Mouse (Mus musculus) heart, embryonic 15.5 days (tissue): Measurements from ENCODE around the gene Ctcf. TPM values are rescaled to one million over a fixed set of nuclear protein-coding genes. Genes with fewer than 3 reads are reported as not detected.

Experiments used
- ATAC-seq: fragments of 200-750 bp; cut with Nextera tagmentation; replicated peaks from 2 replicates; pipeline ENCODE4 v1.8.0; 2017; ENCODE audit warnings: low read depth, moderate TSS enrichment; ENCODE audit not compliant: insufficient number of reproducible peaks, insufficient read depth, low FRiP score
- H3K27ac ChIP-seq: fragments of 300-500 bp; sonication (generic); 2 replicates; pipeline ENCODE4 v1.5.1; 2015; ENCODE audit warnings: mild to moderate bottlenecking, inconsistent platforms
- H3K27me3 ChIP-seq: fragments of 300-500 bp; sonication (generic); 2 replicates; pipeline ENCODE4 v1.6.1; 2015; ENCODE audit warnings: inconsistent platforms
- H3K36me3 ChIP-seq: fragments of 300-500 bp; sonication (generic); 2 replicates; pipeline ENCODE4 v1.6.1; 2015; ENCODE audit warnings: mild to moderate bottlenecking, inconsistent platforms
- H3K4me1 ChIP-seq: fragments of 300-500 bp; sonication (generic); replicated peaks from 2 replicates; pipeline ENCODE4 v1.6.1; 2015; ENCODE audit warnings: inconsistent platforms
- H3K4me2 ChIP-seq: fragments of 300-500 bp; sonication (generic); 2 replicates; pipeline ENCODE4 v1.6.1; 2015; ENCODE audit warnings: inconsistent platforms, mild to moderate bottlenecking, moderate library complexity
- H3K4me3 ChIP-seq: fragments of 300-500 bp; sonication (generic); 2 replicates; pipeline ENCODE4 v1.5.1; 2015; ENCODE audit warnings: mild to moderate bottlenecking, inconsistent platforms
- H3K9ac ChIP-seq: fragments of 300-500 bp; sonication (generic); 2 replicates; pipeline ENCODE4 v1.6.1; 2015; ENCODE audit warnings: mild to moderate bottlenecking, inconsistent platforms
- H3K9me3 ChIP-seq: fragments of 300-500 bp; sonication (generic); replicated peaks from 2 replicates; pipeline ENCODE4 v1.6.1; 2016; ENCODE audit warnings: inconsistent platforms
- WGBS: fragments of 180-500 bp; shearing (Covaris S2); methylation state at CpG from one replicate; pipeline ENCODE4 v1.1.7; 2015; ENCODE audit warnings: mixed read lengths; 5-methylcytosine and 5-hydroxymethylcytosine counted together
- polyA plus RNA-seq: library from polyadenylated mRNA; unstranded; fragments of >200 nt; fragmentation: Nextera tagmentation; extraction: Ambion mirVana; gene quantifications from 2 replicates; pipeline ENCODE4 v1.2.1, GENCODE M21; 2015

Ctcf gene
- polyA plus RNA-seq, 1 experiment from 2014 or later = 64.5 TPM

DNA sequence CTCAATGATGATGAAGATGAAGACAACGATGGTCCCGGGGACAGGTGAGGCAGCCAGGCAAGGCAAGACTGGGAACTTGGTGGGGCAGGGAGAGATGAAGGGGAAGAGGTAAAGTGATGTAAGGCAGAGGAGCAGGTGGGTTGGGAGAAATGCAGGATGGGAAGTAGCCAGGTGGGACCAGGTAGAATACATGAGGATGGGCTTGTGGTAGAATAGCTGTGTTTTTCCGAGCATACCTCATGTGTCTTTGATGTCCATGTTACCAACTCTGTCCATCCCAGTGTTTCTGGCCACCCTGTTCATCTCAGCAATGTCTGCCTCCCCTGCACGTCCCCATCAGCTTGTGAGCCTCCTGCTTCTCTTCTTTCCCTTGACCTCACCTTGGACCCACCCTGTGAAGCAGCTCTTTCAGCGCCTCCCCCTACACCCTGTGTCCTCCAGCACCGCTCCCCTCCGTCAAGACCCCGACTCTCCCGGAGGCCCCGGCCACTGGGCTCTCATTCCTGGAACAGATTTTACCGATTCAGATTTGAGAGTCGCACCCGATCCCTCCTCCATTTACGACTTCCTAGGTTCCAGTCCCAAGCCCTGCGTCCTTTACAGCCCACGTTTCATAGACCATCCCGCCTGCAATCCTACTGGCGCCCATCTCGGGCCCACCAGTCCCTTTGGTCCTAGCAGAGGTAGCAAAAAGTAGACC, 17.3 kb upstream of the Ctcf start:
- Histone ChIP-seq H3K36me3 (peaks cover 75% of the 10 kb centered on the region), H3K27me3 (no peaks in the 10 kb centered on the region), H3K4me3 (no peak overlapping the region), H3K9ac (no peak overlapping the region), H3K27ac (no peak overlapping the region), H3K9me3 (no peaks in the 10 kb centered on the region), H3K4me1 (peaks cover 27% of the 10 kb centered on the region), H3K4me2 (no peak overlapping the region)
- no peak for ATAC-seq
- 90% methylated on average over 19 of the region's 19 CpGs for WGBS

DNA sequence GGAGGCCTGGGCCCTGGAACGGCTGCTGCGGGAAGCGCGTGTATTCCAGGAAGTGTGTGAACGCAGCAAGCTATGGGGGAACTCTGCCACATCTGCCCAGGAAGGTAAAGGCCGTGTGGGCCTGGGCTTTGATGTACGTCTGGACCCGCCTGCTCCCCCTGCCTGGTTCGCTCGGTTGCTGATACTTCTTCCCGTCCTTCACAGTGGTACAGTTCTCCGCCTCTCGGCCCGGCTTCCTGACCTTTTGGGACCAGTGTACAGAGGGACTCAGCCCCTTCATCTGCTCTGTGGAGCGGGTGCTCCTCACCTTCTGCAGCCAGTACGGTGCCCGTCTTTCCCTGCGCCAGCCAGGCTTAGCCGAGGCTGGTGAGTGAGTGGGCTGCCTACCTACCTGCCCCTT, 16.2 kb upstream of the Ctcf start:
- ATAC-seq = no peak
- H3K36me3 ChIP-seq = peaks cover 70% of the 10 kb centered on the region
- no peaks in the 10 kb centered on the region for H3K9me3 ChIP-seq
- H3K9ac ChIP-seq = no peak overlapping the region
- no peak overlapping the region for H3K4me2 ChIP-seq
- H3K4me3 ChIP-seq = no peak overlapping the region
- WGBS = 83% methylated on average over 19 of the region's 19 CpGs
- H3K27me3 ChIP-seq = no peaks in the 10 kb centered on the region
- no peak overlapping the region for H3K27ac ChIP-seq
- H3K4me1 ChIP-seq = peaks cover 25% of the 10 kb centered on the region

DNA sequence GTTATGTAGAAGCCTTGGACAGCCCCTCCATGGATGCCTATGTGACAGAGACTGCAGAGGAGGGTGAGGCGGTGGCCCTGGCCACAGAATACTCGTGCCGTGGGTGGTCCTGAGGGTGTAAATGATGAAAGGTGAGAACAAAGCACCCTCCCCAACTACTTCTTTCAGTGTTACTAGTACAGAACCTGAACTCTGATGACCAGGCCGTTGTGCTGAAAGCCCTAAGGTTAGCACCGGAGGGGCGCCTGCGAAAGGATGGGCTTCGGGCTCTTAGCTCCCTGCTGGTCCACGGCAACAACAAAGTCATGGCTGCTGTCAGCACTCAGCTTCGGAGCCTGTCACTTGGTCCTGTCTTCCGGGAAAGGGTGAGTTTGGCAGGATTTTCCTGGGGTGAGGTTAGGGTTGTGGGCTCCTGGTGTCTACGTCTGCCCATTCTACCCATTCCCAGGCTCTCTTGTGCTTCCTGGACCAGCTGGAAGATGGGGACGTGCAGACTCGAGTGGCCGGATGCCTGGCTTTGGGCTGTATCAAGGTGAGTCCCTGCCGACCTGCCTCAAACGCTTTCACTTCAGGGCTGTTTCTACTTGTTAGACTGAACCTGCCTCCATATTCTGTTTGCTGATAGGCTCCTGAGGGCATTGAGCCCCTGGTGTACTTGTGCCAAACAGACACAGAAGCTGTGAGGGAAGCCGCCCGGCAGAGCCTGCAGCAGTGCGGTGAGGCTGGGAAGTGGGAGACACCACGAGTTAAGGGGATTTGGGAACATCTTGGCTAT, 15.2 kb upstream of the Ctcf start:
- Histone ChIP-seq H3K27ac (peak overlapping the region; percentile 60; the same call in 1 of the 2 replicates), H3K36me3 (peaks cover 61% of the 10 kb centered on the region), H3K4me1 (peaks cover 25% of the 10 kb centered on the region), H3K9me3 (no peaks in the 10 kb centered on the region), H3K9ac (no peak overlapping the region), H3K27me3 (no peaks in the 10 kb centered on the region), H3K4me3 (no peak overlapping the region), H3K4me2 (no peak overlapping the region)
- WGBS = 85% methylated on average over 21 of the region's 21 CpGs
- no peak for ATAC-seq

DNA sequence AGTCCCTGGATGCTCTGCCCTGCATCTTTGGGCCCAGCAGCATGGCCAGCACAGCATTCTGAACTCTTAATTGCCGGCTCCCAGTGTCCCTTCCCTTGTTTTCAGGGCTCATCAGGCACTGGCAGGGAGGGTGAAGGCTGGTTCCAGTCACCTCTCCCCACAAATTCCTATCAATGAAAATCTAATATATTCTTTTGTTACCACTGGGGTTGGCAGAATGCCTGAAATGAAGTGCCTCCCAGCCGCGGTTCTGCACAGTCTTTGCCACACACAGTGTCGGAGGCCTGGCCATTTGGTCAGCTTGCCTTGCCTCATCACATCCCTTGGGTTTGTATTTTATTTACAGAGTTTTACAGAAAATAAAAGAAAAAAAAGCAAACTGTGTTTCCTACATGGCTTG, 14.5 kb upstream of the Ctcf start:
- WGBS = 66% methylated on average over 4 of the region's 4 CpGs
- H3K9me3 ChIP-seq = no peaks in the 10 kb centered on the region
- peaks cover 54% of the 10 kb centered on the region for H3K36me3 ChIP-seq
- H3K27ac ChIP-seq = peak overlapping the region; percentile 60
- no peak for ATAC-seq
- H3K4me3 ChIP-seq = no peak overlapping the region
- H3K9ac ChIP-seq = no peak overlapping the region
- H3K27me3 ChIP-seq = no peaks in the 10 kb centered on the region
- no peak overlapping the region for H3K4me2 ChIP-seq
- peaks cover 25% of the 10 kb centered on the region for H3K4me1 ChIP-seq

DNA sequence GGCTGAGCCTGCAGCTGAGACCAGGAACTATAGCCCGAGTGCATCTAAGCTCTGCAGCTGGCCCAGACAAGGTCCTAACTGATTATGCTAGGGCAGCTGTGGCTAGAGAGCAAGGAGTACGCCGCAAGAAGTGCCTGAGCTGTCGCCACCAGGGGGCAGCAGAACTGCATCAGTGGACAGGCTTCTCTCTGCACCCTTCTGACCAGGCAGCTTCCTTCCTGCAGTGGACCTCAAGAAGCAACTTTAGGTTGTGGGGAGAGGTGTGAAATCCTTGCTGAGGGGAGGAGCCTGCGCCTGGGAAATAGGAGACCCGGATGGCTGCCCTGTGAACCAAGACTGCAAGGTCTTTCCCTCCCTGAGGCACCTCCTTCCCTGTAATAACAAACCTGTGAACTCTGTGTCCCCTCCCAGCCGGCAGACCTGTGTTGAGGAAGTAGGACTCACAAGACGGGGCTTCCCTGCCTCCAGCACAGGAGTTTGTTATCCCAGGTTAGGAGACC, 13.9 kb upstream of the Ctcf start:
- ATAC-seq = peak; percentile 74
- Histone ChIP-seq H3K9me3 (no peaks in the 10 kb centered on the region), H3K4me1 (peaks cover 25% of the 10 kb centered on the region), H3K36me3 (peaks cover 48% of the 10 kb centered on the region), H3K27me3 (no peaks in the 10 kb centered on the region), H3K4me2 (peak overlapping the region; percentile 17; the same call in 1 of the 2 replicates), H3K27ac (peak overlapping the region; percentile 69), H3K4me3 (no peak overlapping the region), H3K9ac (no peak overlapping the region)
- 4% methylated on average over 8 of the region's 8 CpGs for WGBS

DNA sequence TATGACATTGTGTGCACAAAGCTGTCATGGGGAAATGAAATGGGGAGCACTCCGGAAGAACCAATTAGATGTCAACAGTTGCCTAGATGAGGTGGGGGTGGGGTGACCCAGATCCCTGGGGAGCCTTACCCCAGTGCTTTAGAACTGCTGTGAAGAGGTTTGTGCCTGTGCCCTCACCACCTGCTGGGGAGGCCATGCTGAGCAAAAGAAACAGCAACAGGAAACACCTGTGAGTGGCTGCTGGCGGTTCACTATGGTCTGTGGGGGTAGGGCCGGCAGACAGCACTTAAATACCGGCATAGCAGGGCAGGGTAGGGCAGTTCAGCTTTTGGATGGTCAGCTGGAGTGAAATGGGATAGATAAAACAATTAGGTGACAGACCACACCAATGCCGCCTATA, 13.2 kb upstream of the Ctcf start:
- no peak; the same call in 1 of the 2 replicates for ATAC-seq
- H3K27ac ChIP-seq = peak overlapping the region; percentile 69
- H3K27me3 ChIP-seq = no peaks in the 10 kb centered on the region
- peaks cover 41% of the 10 kb centered on the region for H3K36me3 ChIP-seq
- peaks cover 25% of the 10 kb centered on the region for H3K4me1 ChIP-seq
- H3K4me3 ChIP-seq = no peak overlapping the region
- no peaks in the 10 kb centered on the region for H3K9me3 ChIP-seq
- WGBS = 36% methylated on average over 5 of the region's 5 CpGs
- no peak overlapping the region for H3K9ac ChIP-seq
- peak overlapping the region; percentile 17; the same call in 1 of the 2 replicates for H3K4me2 ChIP-seq

DNA sequence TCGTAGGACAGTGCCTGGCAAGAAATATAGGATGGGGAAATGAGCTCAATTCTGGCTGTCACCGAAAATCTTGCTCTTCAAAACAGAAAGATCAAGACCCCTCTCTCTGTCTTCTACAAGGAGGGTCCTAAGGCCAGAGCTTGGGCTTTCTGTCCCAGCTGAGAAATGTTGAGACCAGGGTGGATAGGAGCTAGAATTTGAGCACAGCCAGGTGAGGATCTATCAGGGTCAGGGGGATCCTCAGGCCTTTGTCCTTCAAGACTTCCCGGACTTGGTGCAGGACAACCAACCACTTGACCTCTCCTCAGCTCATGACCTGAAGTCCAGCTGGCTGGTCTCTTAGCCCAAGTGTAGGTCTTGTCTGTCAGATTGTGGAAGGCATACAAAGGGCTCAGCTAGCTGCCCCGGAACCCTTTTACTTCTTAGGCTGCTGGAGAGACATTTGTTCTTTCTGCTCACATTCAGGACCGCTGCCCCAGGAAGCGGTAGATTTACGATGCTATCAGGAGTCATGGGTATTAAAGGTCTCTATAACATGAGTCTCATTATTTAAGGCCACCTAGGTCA, 12.6 kb upstream of the Ctcf start:
- H3K36me3 ChIP-seq = peaks cover 35% of the 10 kb centered on the region
- H3K4me1 ChIP-seq = peaks cover 25% of the 10 kb centered on the region
- no peak overlapping the region for H3K9ac ChIP-seq
- H3K27me3 ChIP-seq = no peaks in the 10 kb centered on the region
- H3K27ac ChIP-seq = peak overlapping the region; percentile 50; the same call in 1 of the 2 replicates
- no peak for ATAC-seq
- H3K4me3 ChIP-seq = no peak overlapping the region
- no peaks in the 10 kb centered on the region for H3K9me3 ChIP-seq
- WGBS = 55% methylated on average over 7 of the region's 7 CpGs
- H3K4me2 ChIP-seq = peak overlapping the region; percentile 10; the same call in 1 of the 2 replicates

DNA sequence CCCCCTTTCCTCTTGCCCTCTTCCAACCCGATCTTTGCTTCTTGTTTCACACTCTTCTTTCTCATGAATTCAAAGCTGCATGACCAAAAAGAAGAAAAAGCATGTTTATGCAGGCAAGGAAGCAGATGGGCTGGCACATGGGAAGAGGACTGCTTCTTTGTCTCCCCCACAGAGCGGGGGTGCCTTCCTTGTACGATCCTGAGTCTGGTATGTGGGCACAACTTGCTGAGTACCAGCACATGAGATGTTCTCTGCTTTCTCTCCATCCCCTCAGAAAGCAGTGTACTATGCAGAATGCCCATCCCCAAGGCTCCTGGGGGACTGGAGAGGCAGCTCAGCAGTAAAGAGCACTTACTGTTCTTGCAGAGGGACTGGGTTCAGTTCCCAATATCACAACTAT, 12.0 kb upstream of the Ctcf start:
- Histone ChIP-seq H3K4me2 (no peak overlapping the region), H3K36me3 (peaks cover 28% of the 10 kb centered on the region), H3K4me1 (peaks cover 25% of the 10 kb centered on the region), H3K4me3 (no peak overlapping the region), H3K9me3 (no peaks in the 10 kb centered on the region), H3K27ac (no peak overlapping the region; the same call in 1 of the 2 replicates), H3K9ac (no peak overlapping the region), H3K27me3 (no peaks in the 10 kb centered on the region)
- no peak for ATAC-seq
- 60% methylated on average over 3 of the region's 3 CpGs for WGBS

DNA sequence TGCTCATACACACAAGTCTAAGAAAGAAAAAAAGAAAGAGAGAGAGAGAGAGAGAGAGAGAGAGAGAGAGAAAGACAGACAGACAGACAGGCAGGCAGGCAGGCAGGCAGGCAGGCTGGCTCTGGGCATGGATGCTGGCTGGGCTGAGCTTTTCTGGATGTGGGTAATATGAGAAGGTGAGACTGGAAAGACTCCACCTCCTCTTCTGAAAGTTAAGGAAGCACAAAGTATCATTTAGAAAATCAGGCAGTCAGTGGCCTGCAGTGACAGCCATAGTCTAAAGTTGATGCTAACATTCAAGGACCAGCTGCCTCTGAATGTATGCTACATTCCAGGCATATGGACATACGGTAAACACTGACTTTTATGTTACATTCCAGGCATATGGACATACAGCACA, 11.5 kb upstream of the Ctcf start:
- 52% methylated on average over 1 of the region's 1 CpGs for WGBS

DNA sequence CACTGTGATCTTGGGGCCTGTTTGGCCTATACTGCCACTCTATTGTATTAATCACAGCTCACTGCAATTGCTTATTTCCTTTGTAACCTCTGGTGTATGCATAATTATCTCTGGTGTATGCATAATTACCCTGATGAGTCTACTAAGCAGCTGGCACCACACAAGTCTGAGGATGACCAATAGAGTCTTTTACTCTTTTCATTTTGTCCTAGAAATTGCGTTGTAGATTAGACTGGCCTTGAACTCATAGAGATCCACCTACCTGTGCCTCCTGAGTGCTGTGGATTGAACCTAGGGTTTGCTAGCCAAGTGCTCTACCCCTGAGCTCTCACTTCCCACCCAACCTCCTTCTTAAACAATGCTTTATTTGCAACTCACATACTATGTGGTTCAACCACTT, 10.3 kb upstream of the Ctcf start:
- no peak for ATAC-seq
- WGBS = 93% methylated on average over 1 of the region's 1 CpGs
- H3K9ac ChIP-seq = no peak overlapping the region

More for the DNA sequence above, 11.5 kb upstream of the Ctcf start:
- ATAC-seq = no peak
- no peak overlapping the region for H3K4me2 ChIP-seq
- H3K9ac ChIP-seq = no peak overlapping the region
- peaks cover 25% of the 10 kb centered on the region for H3K4me1 ChIP-seq
- H3K27me3 ChIP-seq = no peaks in the 10 kb centered on the region
- no peak overlapping the region for H3K4me3 ChIP-seq
- no peak overlapping the region; the same call in 1 of the 2 replicates for H3K27ac ChIP-seq
- H3K9me3 ChIP-seq = no peaks in the 10 kb centered on the region
- peaks cover 24% of the 10 kb centered on the region for H3K36me3 ChIP-seq

DNA sequence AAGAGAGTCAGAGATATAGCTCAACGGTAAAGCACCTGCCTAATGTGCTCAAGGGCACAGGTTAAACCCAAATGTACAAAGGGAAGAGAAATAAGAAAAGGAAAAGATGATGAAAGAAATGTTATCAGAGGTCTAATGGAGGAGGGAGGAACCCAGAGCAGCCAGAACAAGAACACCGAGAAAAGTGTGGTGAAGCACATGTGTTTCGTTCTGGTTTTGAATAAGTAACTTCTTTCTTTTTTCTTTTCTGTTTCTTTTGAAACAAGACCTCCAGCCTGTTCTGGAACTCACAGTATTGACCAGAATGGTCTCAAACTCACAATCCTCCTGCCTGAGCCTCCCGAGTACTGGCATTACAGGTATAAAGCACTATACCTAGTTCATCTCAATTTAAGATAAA, 7.0 kb upstream of the Ctcf start:
- H3K9me3 ChIP-seq = no peaks in the 10 kb centered on the region
- H3K9ac ChIP-seq = no peak overlapping the region
- H3K4me1 ChIP-seq = 0 out of 2 replicates have a peak, but pooled peaks cover 7% of the 10 kb centered on the region
- 81% methylated on average over 4 of the region's 4 CpGs for WGBS
- no peaks in the 10 kb centered on the region for H3K36me3 ChIP-seq
- H3K27ac ChIP-seq = no peak overlapping the region
- no peaks in the 10 kb centered on the region for H3K27me3 ChIP-seq
- H3K4me3 ChIP-seq = no peak overlapping the region
- ATAC-seq = no peak
- no peak overlapping the region for H3K4me2 ChIP-seq

More for the DNA sequence above, 10.3 kb upstream of the Ctcf start:
- no peak overlapping the region for H3K27ac ChIP-seq
- no peaks in the 10 kb centered on the region for H3K27me3 ChIP-seq
- H3K36me3 ChIP-seq = peaks cover 12% of the 10 kb centered on the region
- H3K4me2 ChIP-seq = no peak overlapping the region
- H3K4me3 ChIP-seq = no peak overlapping the region
- no peaks in the 10 kb centered on the region for H3K9me3 ChIP-seq
- H3K4me1 ChIP-seq = peaks cover 25% of the 10 kb centered on the region
